Mouse (Mus musculus) MEL (cell line): ENCODE results near the gene Glod4.

ENCODE experiments used
- CTCF ChIP-seq, 3 experiments: IDR thresholded peaks in 2 of 3; conservative IDR thresholded peaks in 1 of 3; 2 replicates each; pipeline ENCODE4 v1.5.1; 2011 to 2012; ENCODE audit warnings: low read length in 3 of 3, low read depth in 2 of 3, mild to moderate bottlenecking in 2 of 3, improper control_type of control experiment in 1 of 3, inconsistent platforms in 1 of 3, mixed read lengths in 1 of 3, moderate library complexity in 1 of 3; ENCODE audit not compliant: control insufficient read depth in 1 of 3, insufficient read depth in 1 of 3, poor library complexity in 1 of 3, severe bottlenecking in 1 of 3
- E2F4 ChIP-seq: IDR thresholded peaks from 2 replicates; pipeline ENCODE4 v1.6.1; 2011; ENCODE audit warnings: low read depth, low read length, improper control_type of control experiment, borderline replicate concordance
- ELF1 ChIP-seq: IDR thresholded peaks from 2 replicates; pipeline ENCODE4 v1.6.1; 2014; ENCODE audit warnings: low read depth, mild to moderate bottlenecking, inconsistent platforms, low read length, improper control_type of control experiment, moderate library complexity
- ETS1 ChIP-seq: IDR thresholded peaks from 2 replicates; pipeline ENCODE4 v1.6.1; 2012; ENCODE audit warnings: low read depth, mild to moderate bottlenecking, inconsistent platforms, low read length, improper control_type of control experiment, moderate library complexity
- HCFC1 ChIP-seq: IDR thresholded peaks from 2 replicates; pipeline ENCODE4 v1.6.1; 2012; ENCODE audit warnings: low read depth, mild to moderate bottlenecking, inconsistent platforms, low read length, improper control_type of control experiment, moderate library complexity
- KAT2A ChIP-seq: conservative IDR thresholded peaks from 2 replicates; pipeline ENCODE4 v1.6.1; 2012; ENCODE audit warnings: low read depth, low read length, improper control_type of control experiment, inconsistent platforms
- MAFK ChIP-seq: IDR thresholded peaks from 2 replicates; pipeline ENCODE4 v1.6.1; 2011; ENCODE audit warnings: low read depth, mild to moderate bottlenecking, low read length, improper control_type of control experiment, borderline replicate concordance
- NELFE ChIP-seq: IDR thresholded peaks from 2 replicates; pipeline ENCODE4 v1.6.1; 2011; ENCODE audit warnings: low read depth, low read length, improper control_type of control experiment
- POLR2A ChIP-seq, 2 experiments: IDR thresholded peaks; 2 replicates each; pipeline ENCODE4 v1.6.1; 2011 to 2012; ENCODE audit warnings: low read length in 2 of 2, mild to moderate bottlenecking in 2 of 2, control low read depth in 1 of 2, improper control_type of control experiment in 1 of 2, low read depth in 1 of 2, moderate library complexity in 1 of 2; ENCODE audit not compliant: control insufficient read depth in 1 of 2, insufficient read depth in 1 of 2, poor library complexity in 1 of 2
- POLR2AphosphoS5 ChIP-seq: IDR thresholded peaks from 2 replicates; pipeline ENCODE4 v1.6.1; 2012; ENCODE audit warnings: low read depth, borderline replicate concordance, mild to moderate bottlenecking, inconsistent platforms, low read length, moderate library complexity, mixed read lengths
- TAL1 ChIP-seq: IDR thresholded peaks from 2 replicates; pipeline ENCODE4 v1.6.1; 2012; ENCODE audit warnings: mild to moderate bottlenecking, inconsistent platforms, low read length, moderate library complexity, mixed read lengths
- TCF12 ChIP-seq: IDR thresholded peaks from 2 replicates; pipeline ENCODE4 v1.6.1; 2014; ENCODE audit warnings: low read depth, mild to moderate bottlenecking, inconsistent platforms, low read length, improper control_type of control experiment, moderate library complexity
- ZC3H11A ChIP-seq: IDR thresholded peaks from 2 replicates; pipeline ENCODE4 v1.6.1; 2012; ENCODE audit warnings: low read depth, mild to moderate bottlenecking, inconsistent platforms, low read length, improper control_type of control experiment

GRCm38 (mm10) chr11:76236136-76236535, 7.4 kb downstream of the Glod4 start:
- no peak for TF ChIP-seq HCFC1
- no peak for TF ChIP-seq CTCF (IDR thresholded peaks at IDR 0.05 in 2 of 3, conservative IDR thresholded peaks at IDR 0.05 in 1 of 3; ENCODE audit: control insufficient read depth in 1 of 3, insufficient read depth in 1 of 3, low read depth in 2 of 3, low read length in 3 of 3, poor library complexity in 1 of 3, severe bottlenecking in 1 of 3)
- no peak for TF ChIP-seq E2F4
- TF ChIP-seq POLR2AphosphoS5, result no peak
- TF ChIP-seq MAFK, result no peak
- no peak for TF ChIP-seq ETS1
- TF ChIP-seq POLR2A (IDR thresholded peaks at IDR 0.05; ENCODE audit: control insufficient read depth in 1 of 2, insufficient read depth in 1 of 2, low read depth in 1 of 2, low read length in 2 of 2, poor library complexity in 1 of 2), result no peak
- no peak for TF ChIP-seq TAL1
- TF ChIP-seq NELFE, result no peak
- TF ChIP-seq ZC3H11A, result no peak
- TF ChIP-seq KAT2A, result no peak
- TF ChIP-seq ELF1, result no peak
- no peak for TF ChIP-seq TCF12
